Mouse (Mus musculus) kidney, postnatal 0 days (tissue): ENCODE data around the gene Rai1. TPM values are rescaled to one million over a fixed set of nuclear protein-coding genes. Genes with fewer than 3 reads are reported as not detected.

Experiments used
- ATAC-seq: fragments of 200-750 bp; cut with Nextera tagmentation; replicated peaks from 2 replicates; pipeline ENCODE4 v1.8.0; 2017; ENCODE audit warnings: low read depth, moderate number of reproducible peaks, moderate TSS enrichment, moderate library complexity; ENCODE audit not compliant: low FRiP score
- DNase-seq: peaks from one replicate; pipeline ENCODE4 v3.0.0-alpha.2; 2016; ENCODE audit warnings: low spot score
- H3K27ac ChIP-seq: fragments of 300-500 bp; sonication (generic); 2 replicates; pipeline ENCODE4 v1.5.1; 2014; ENCODE audit warnings: mild to moderate bottlenecking
- H3K27me3 ChIP-seq: fragments of 300-500 bp; sonication (generic); 2 replicates; pipeline ENCODE4 v1.6.1; 2014; ENCODE audit warnings: low read length, mixed read lengths; ENCODE audit not compliant: insufficient read depth
- H3K36me3 ChIP-seq: fragments of 300-500 bp; sonication (generic); 2 replicates; pipeline ENCODE4 v1.6.1; 2014; ENCODE audit warnings: low read length, mixed read lengths; ENCODE audit not compliant: insufficient read depth
- H3K4me1 ChIP-seq: fragments of 300-500 bp; sonication (generic); replicated peaks from 2 replicates; pipeline ENCODE4 v1.6.1; 2014; ENCODE audit warnings: antibody characterized with exemption, low read length, mixed read lengths; ENCODE audit not compliant: insufficient read depth
- H3K4me2 ChIP-seq: fragments of 300-500 bp; sonication (generic); 2 replicates; pipeline ENCODE4 v1.6.1; 2014; ENCODE audit warnings: mild to moderate bottlenecking, low read length, moderate library complexity, mixed read lengths
- H3K4me3 ChIP-seq: fragments of 300-500 bp; sonication (generic); replicated peaks from 2 replicates; pipeline ENCODE4 v1.5.1; 2014; ENCODE audit warnings: low read depth, low read length
- H3K9ac ChIP-seq: fragments of 300-500 bp; sonication (generic); 2 replicates; pipeline ENCODE4 v1.6.1; 2014; ENCODE audit warnings: low read depth, low read length
- H3K9me3 ChIP-seq: fragments of 300-500 bp; sonication (generic); replicated peaks from 2 replicates; pipeline ENCODE4 v1.6.1; 2016; ENCODE audit warnings: low read length, inconsistent platforms, mixed read lengths
- CTCF ChIP-seq: IDR thresholded peaks from 2 replicates; pipeline ENCODE4 v1.5.1; 2016; ENCODE audit warnings: antibody characterized with exemption, low read depth, mild to moderate bottlenecking, moderate library complexity
- WGBS: fragments of 180-500 bp; shearing (Covaris S2); extraction: QIAGEN DNeasy Blood & Tissue Kit; methylation state at CpG from one replicate; pipeline ENCODE4 v1.1.7; 2014; 5-methylcytosine and 5-hydroxymethylcytosine counted together
- polyA plus RNA-seq: library from polyadenylated mRNA; unstranded; fragments of >200 nt; fragmentation: Nextera tagmentation; extraction: Ambion mirVana; gene quantifications from 2 replicates; pipeline ENCODE4 v1.2.1, GENCODE M21; 2015

Gene Rai1
- polyA plus RNA-seq, 1 experiment from 2014 or later: 15.2 TPM

- ATAC-seq: no peak
- peaks cover 43% of the 10 kb centered on the region for H3K36me3 ChIP-seq
- H3K4me1 ChIP-seq: peaks cover 26% of the 10 kb centered on the region
- DNase-seq: no peak
- H3K9me3 ChIP-seq: no peaks in the 10 kb centered on the region
- no peak for TF ChIP-seq CTCF
- no peak overlapping the region for H3K4me2 ChIP-seq
- H3K27ac ChIP-seq: no peak overlapping the region
- H3K4me3 ChIP-seq: no peak overlapping the region
- H3K9ac ChIP-seq: no peak overlapping the region
- WGBS: 84% methylated on average over 11 of the region's 12 CpGs
- H3K27me3 ChIP-seq: no peaks in the 10 kb centered on the region
Observed at GRCm38 (mm10) chr11:60205026-60205425, 100.2 kb downstream of the Rai1 start.

GRCm38 (mm10) chr11:60206207-60206606 is 101.4 kb downstream of the Rai1 start:
- Histone ChIP-seq H3K4me1 (peaks cover 34% of the 10 kb centered on the region), H3K9ac (no peak overlapping the region), H3K36me3 (peaks cover 34% of the 10 kb centered on the region), H3K9me3 (no peaks in the 10 kb centered on the region), H3K27me3 (no peaks in the 10 kb centered on the region), H3K4me2 (no peak overlapping the region), H3K4me3 (no peak overlapping the region), H3K27ac (no peak overlapping the region)
- TF ChIP-seq CTCF: no peak
- no peak for DNase-seq
- 54% methylated on average over 5 of the region's 5 CpGs for WGBS
- no peak for ATAC-seq

- 55% methylated on average over 6 of the region's 6 CpGs for WGBS
- H3K27me3 ChIP-seq: no peaks in the 10 kb centered on the region
- ATAC-seq (no peak), DNase-seq (no peak)
- H3K4me2 ChIP-seq: peak overlapping the region; percentile 70
- H3K4me1 ChIP-seq: peaks cover 53% of the 10 kb centered on the region
- peak overlapping the region; percentile 35; the same call in 1 of the 2 replicates for H3K9ac ChIP-seq
- no peaks in the 10 kb centered on the region for H3K9me3 ChIP-seq
- no peak overlapping the region for H3K27ac ChIP-seq
- no peak overlapping the region for H3K4me3 ChIP-seq
- H3K36me3 ChIP-seq: peaks cover 20% of the 10 kb centered on the region
- TF ChIP-seq CTCF: no peak
Observed at GRCm38 (mm10) chr11:60208201-60208600, 103.4 kb downstream of the Rai1 start.

GRCm38 (mm10) chr11:60208712-60209111 is 103.9 kb downstream of the Rai1 start:
- 0 out of 2 replicates have a peak overlapping the region, but pooled peaks have one; percentile 35 for H3K9ac ChIP-seq
- no peak for DNase-seq
- no peak for TF ChIP-seq CTCF
- no peaks in the 10 kb centered on the region for H3K9me3 ChIP-seq
- peak overlapping the region; percentile 36; the same call in 1 of the 2 replicates for H3K4me3 ChIP-seq
- peak overlapping the region; percentile 63 for H3K27ac ChIP-seq
- H3K4me1 ChIP-seq: peaks cover 54% of the 10 kb centered on the region
- peaks cover 15% of the 10 kb centered on the region for H3K36me3 ChIP-seq
- no peaks in the 10 kb centered on the region for H3K27me3 ChIP-seq
- WGBS: 36% methylated on average over 4 of the region's 4 CpGs
- no peak for ATAC-seq
- peak overlapping the region; percentile 70 for H3K4me2 ChIP-seq

GRCm38 (mm10) chr11:60209217-60209932 is 104.6 kb downstream of the Rai1 start:
- Histone ChIP-seq H3K27me3 (no peaks in the 10 kb centered on the region), H3K36me3 (peaks cover 9% of the 10 kb centered on the region), H3K4me3 (peak overlapping the region; percentile 36), H3K9me3 (no peaks in the 10 kb centered on the region), H3K27ac (peak overlapping the region; percentile 63), H3K4me2 (peak overlapping the region; percentile 70), H3K9ac (peak overlapping the region; percentile 13; the same call in 1 of the 2 replicates), H3K4me1 (peaks cover 54% of the 10 kb centered on the region)
- ATAC-seq: no peak; the same call in 1 of the 2 replicates
- no peak for TF ChIP-seq CTCF
- 26% methylated on average over 7 of the region's 7 CpGs for WGBS
- DNase-seq: no peak

- peak overlapping the region; percentile 63 for H3K27ac ChIP-seq
- peak overlapping the region; percentile 70 for H3K4me2 ChIP-seq
- H3K36me3 ChIP-seq: peaks cover 3% of the 10 kb centered on the region; the same call in 1 of the 2 replicates
- H3K4me3 ChIP-seq: peak overlapping the region; percentile 36
- H3K4me1 ChIP-seq: peaks cover 54% of the 10 kb centered on the region
- peak overlapping the region; percentile 54 for H3K9ac ChIP-seq
- ATAC-seq: no peak
- DNase-seq: no peak
- TF ChIP-seq CTCF: no peak
- H3K27me3 ChIP-seq: no peaks in the 10 kb centered on the region
- H3K9me3 ChIP-seq: no peaks in the 10 kb centered on the region
- 6% methylated on average over 2 of the region's 2 CpGs for whole genome bisulfite sequencing
Observed at GRCm38 (mm10) chr11:60209933-60210249, 105.1 kb downstream of the Rai1 start.
